Mouse (Mus musculus): ENCODE measurements around the gene Cdk5r1. TPM values are rescaled to one million over a fixed set of nuclear protein-coding genes. Genes with fewer than 3 reads are reported as not detected.

Gene Cdk5r1
- polyA plus RNA-seq, 1 experiment from 2014 or later: 4.5 TPM

DNA sequence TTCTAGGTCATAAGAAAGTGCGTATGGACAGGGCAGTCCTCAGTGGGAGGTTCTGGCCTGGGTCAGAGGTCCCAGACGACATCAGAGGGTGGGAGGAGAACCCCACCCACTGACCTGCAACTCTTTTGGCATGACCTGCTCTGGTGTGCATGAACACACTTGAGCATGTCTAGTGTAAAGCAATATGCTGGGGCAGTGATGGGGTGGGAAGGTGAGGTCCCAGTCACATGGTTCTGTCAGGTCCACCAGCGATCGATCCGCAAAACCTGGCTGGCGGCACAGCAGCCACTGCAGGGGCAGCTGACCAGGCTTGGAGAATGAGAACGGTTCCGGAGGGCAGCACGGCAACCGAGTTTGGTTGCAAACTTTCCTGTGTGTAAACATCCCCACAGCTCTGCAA, 5.5 kb downstream of the Cdk5r1 start:
- Histone ChIP-seq H3K27ac (replicated peaks) (no peak overlapping the region), H3K9ac (no peak overlapping the region), H3K36me3 (no peaks in the 10 kb centered on the region), H3K4me2 (replicated peaks) (no peak overlapping the region), H3K4me1 (peaks cover 34% of the 10 kb centered on the region), H3K4me3 (replicated peaks) (no peak overlapping the region), H3K9me3 (replicated peaks) (no peaks in the 10 kb centered on the region), H3K27me3 (0 out of 2 replicates have a peak, but pooled peaks cover 6% of the 10 kb centered on the region)
- WGBS: 75% methylated on average over 10 of the region's 10 CpGs
- ATAC-seq (ENCODE audit: insufficient number of reproducible peaks, low FRiP score, low TSS enrichment, low read depth): no peak

- Histone ChIP-seq H3K4me1 (peaks cover 29% of the 10 kb centered on the region), H3K27me3 (0 out of 2 replicates have a peak, but pooled peaks cover 6% of the 10 kb centered on the region), H3K27ac (replicated peaks) (no peak overlapping the region), H3K9me3 (replicated peaks) (no peaks in the 10 kb centered on the region), H3K36me3 (no peaks in the 10 kb centered on the region), H3K9ac (no peak overlapping the region), H3K4me3 (replicated peaks) (no peak overlapping the region), H3K4me2 (replicated peaks) (no peak overlapping the region)
- WGBS: 86% methylated on average over 7 of the region's 7 CpGs
- ATAC-seq (ENCODE audit: insufficient number of reproducible peaks, low FRiP score, low TSS enrichment, low read depth): no peak
Observed at GRCm38 (mm10) chr11:80482921-80483320, 6.1 kb downstream of the Cdk5r1 start.

- no peak overlapping the region for H3K27ac ChIP-seq (replicated peaks)
- H3K27me3 ChIP-seq: 0 out of 2 replicates have a peak, but pooled peaks cover 3% of the 10 kb centered on the region
- H3K4me3 ChIP-seq (replicated peaks): no peak overlapping the region
- no peaks in the 10 kb centered on the region for H3K9me3 ChIP-seq (replicated peaks)
- H3K36me3 ChIP-seq: no peaks in the 10 kb centered on the region
- ATAC-seq (ENCODE audit: insufficient number of reproducible peaks, low FRiP score, low TSS enrichment, low read depth): no peak
- peaks cover 27% of the 10 kb centered on the region for H3K4me1 ChIP-seq
- H3K9ac ChIP-seq: no peak overlapping the region
- WGBS: 71% methylated on average over 6 of the region's 6 CpGs
- H3K4me2 ChIP-seq (replicated peaks): no peak overlapping the region
Observed at GRCm38 (mm10) chr11:80483536-80484067, 6.8 kb downstream of the Cdk5r1 start.

DNA sequence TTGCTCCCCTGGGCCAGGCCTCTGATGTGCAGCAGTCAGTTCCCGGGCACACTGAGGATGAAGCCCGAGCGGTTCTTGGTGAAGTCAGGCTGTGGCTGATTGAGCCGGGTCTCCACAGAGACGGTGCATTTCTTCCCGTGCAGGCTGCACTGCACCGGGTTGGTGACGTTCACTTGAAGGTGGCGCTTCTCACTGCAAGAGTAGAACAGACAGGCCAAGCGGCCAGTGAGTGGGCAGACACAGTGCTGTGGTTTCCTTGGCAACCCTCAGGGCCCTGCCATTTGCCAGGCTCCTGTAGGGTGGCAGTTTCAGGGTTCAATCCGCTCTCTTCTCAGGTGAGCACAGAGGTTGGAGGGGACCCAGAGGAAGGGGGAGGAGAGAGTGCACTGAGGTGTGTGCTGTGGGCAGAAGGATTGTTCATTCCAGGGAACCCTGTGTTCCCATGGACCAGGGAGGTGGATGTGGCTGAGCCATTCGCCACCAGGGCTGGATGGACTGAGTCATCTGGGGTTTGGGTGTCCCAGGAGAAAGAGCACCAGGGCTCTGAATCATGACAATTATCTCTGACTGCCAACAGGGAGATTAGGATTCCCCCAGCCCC, 7.5 kb downstream of the Cdk5r1 start:
- H3K9me3 ChIP-seq (replicated peaks): no peaks in the 10 kb centered on the region
- no peak overlapping the region for H3K27ac ChIP-seq (replicated peaks)
- no peak overlapping the region for H3K4me2 ChIP-seq (replicated peaks)
- H3K4me1 ChIP-seq: peaks cover 26% of the 10 kb centered on the region
- no peak overlapping the region for H3K4me3 ChIP-seq (replicated peaks)
- peak; percentile 11; the same call in 1 of the 2 replicates for ATAC-seq (ENCODE audit: insufficient number of reproducible peaks, low FRiP score, low TSS enrichment, low read depth)
- WGBS: 45% methylated on average over 12 of the region's 12 CpGs
- H3K36me3 ChIP-seq: no peaks in the 10 kb centered on the region
- no peak overlapping the region for H3K9ac ChIP-seq
- H3K27me3 ChIP-seq: no peaks in the 10 kb centered on the region

DNA sequence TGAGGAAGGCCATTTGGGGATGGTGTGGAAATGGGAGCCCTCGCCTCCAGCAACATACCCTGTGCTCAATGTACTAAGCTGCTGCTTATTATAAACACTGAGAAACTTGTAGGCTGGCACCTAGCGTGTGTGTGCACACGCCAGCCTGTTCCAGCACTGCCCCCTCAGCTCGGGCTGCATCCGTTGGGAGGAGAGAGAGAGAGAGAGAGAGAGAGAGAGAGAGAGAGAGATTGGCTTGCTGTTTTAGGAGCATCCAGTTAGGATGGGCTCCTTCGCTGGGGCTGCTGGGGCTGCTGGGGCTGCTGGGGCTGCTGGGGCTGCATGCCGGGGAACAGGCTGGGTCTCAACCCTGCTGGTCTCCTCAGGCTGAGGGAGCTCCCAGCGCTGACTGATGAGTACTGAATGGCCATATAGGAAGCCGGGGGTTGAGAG, 8.3 kb downstream of the Cdk5r1 start:
- Histone ChIP-seq H3K36me3 (no peaks in the 10 kb centered on the region), H3K27ac (replicated peaks) (no peak overlapping the region), H3K9ac (no peak overlapping the region), H3K9me3 (replicated peaks) (no peaks in the 10 kb centered on the region), H3K4me3 (replicated peaks) (no peak overlapping the region), H3K4me2 (replicated peaks) (no peak overlapping the region), H3K27me3 (no peaks in the 10 kb centered on the region), H3K4me1 (peaks cover 27% of the 10 kb centered on the region)
- no peak for ATAC-seq (ENCODE audit: insufficient number of reproducible peaks, low FRiP score, low TSS enrichment, low read depth)
- WGBS: 76% methylated on average over 9 of the region's 9 CpGs

GRCm38 (mm10) chr11:80485622-80486206, 8.9 kb downstream of the Cdk5r1 start:
- WGBS: 69% methylated on average over 10 of the region's 10 CpGs
- Histone ChIP-seq H3K4me1 (peaks cover 30% of the 10 kb centered on the region), H3K4me2 (replicated peaks) (no peak overlapping the region), H3K36me3 (no peaks in the 10 kb centered on the region), H3K9me3 (replicated peaks) (no peaks in the 10 kb centered on the region), H3K4me3 (replicated peaks) (no peak overlapping the region), H3K27ac (replicated peaks) (no peak overlapping the region), H3K27me3 (no peaks in the 10 kb centered on the region), H3K9ac (no peak overlapping the region)
- ATAC-seq (ENCODE audit: insufficient number of reproducible peaks, low FRiP score, low TSS enrichment, low read depth): no peak

GRCm38 (mm10) chr11:80487904-80488587, 11.2 kb downstream of the Cdk5r1 start:
- WGBS: 73% methylated on average over 15 of the region's 15 CpGs
- no peak for ATAC-seq (ENCODE audit: insufficient number of reproducible peaks, low FRiP score, low TSS enrichment, low read depth)

DNA sequence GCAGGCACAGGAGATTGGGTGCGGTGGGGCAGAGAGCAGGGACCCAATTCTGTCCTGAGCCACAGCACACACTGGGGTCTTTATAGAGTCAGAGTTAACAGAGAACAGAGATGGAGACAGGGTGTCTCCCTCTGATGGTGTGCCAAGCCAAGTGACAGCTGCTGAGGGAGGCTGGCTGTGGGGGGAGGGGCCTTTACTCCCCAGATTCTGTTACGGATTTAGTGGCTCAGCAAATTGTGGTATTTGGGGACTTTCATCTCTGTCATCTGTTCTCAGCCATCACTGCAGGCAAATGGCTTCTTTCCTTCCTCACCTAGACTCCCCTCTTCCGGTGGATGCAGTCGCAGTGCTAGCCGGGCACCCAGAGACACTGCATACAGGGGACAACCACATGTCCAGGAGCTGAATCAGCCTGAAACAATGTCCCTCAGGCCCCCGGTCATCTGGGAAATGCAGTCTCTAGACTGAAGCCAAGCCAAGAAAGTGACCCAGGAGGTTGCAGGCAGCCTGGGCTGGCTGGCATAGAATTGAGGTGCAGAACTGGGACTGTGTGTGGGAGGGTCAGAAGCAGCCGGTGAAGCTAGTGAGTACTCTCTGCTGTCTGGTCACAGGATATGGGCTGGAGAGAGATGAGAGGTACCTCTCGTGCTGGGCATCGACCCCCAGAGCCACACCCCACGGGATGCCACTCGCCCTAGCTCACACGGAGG, 12.5 kb downstream of the Cdk5r1 start:
- peaks cover 34% of the 10 kb centered on the region for H3K4me1 ChIP-seq
- H3K4me2 ChIP-seq (replicated peaks): no peak overlapping the region

More at GRCm38 (mm10) chr11:80487904-80488587, 11.2 kb downstream of the Cdk5r1 start:
- Histone ChIP-seq H3K4me1 (peaks cover 34% of the 10 kb centered on the region), H3K4me3 (replicated peaks) (no peak overlapping the region), H3K27ac (replicated peaks) (no peak overlapping the region), H3K36me3 (no peaks in the 10 kb centered on the region), H3K9me3 (replicated peaks) (no peaks in the 10 kb centered on the region), H3K4me2 (replicated peaks) (no peak overlapping the region), H3K27me3 (no peaks in the 10 kb centered on the region), H3K9ac (no peak overlapping the region)

DNA sequence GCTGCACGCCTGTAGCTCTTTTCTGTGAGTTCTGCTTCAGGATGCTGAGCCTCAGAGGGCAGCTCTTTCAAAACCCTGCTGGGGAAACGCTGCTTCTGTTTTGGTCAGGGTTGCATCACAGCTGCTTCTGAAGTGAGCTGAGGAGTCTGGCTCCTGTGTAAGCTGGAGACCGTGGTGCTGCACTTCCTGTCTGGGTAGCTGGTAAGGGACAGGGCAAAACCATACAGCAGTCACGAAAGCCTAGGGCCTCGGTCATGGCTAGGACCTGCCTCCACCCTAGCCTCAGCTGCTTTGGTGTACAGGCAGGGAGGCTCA, 13.0 kb downstream of the Cdk5r1 start:
- H3K9me3 ChIP-seq (replicated peaks): no peaks in the 10 kb centered on the region
- peaks cover 34% of the 10 kb centered on the region for H3K4me1 ChIP-seq
- H3K9ac ChIP-seq: no peak overlapping the region
- no peak overlapping the region for H3K4me2 ChIP-seq (replicated peaks)
- 32% methylated on average over 5 of the region's 5 CpGs for WGBS
- no peak overlapping the region for H3K4me3 ChIP-seq (replicated peaks)
- H3K27me3 ChIP-seq: no peaks in the 10 kb centered on the region
- peak overlapping the region; percentile 71 for H3K27ac ChIP-seq (replicated peaks)
- ATAC-seq (ENCODE audit: insufficient number of reproducible peaks, low FRiP score, low TSS enrichment, low read depth): no peak
- no peaks in the 10 kb centered on the region for H3K36me3 ChIP-seq

More for the DNA sequence above, 12.5 kb downstream of the Cdk5r1 start:
- Histone ChIP-seq H3K9me3 (replicated peaks) (no peaks in the 10 kb centered on the region), H3K9ac (no peak overlapping the region), H3K27me3 (no peaks in the 10 kb centered on the region), H3K36me3 (no peaks in the 10 kb centered on the region), H3K27ac (replicated peaks) (peak overlapping the region; percentile 71), H3K4me3 (replicated peaks) (no peak overlapping the region)
- ATAC-seq (ENCODE audit: insufficient number of reproducible peaks, low FRiP score, low TSS enrichment, low read depth): no peak
- WGBS: 27% methylated on average over 12 of the region's 12 CpGs

GRCm38 (mm10) chr11:80490831-80491230, 14.0 kb downstream of the Cdk5r1 start:
- WGBS: 57% methylated on average over 10 of the region's 10 CpGs
- H3K27ac ChIP-seq (replicated peaks): no peak overlapping the region
- H3K9me3 ChIP-seq (replicated peaks): no peaks in the 10 kb centered on the region
- ATAC-seq (ENCODE audit: insufficient number of reproducible peaks, low FRiP score, low TSS enrichment, low read depth): no peak; the same call in 1 of the 2 replicates
- H3K4me3 ChIP-seq (replicated peaks): no peak overlapping the region
- H3K4me2 ChIP-seq (replicated peaks): no peak overlapping the region
- H3K36me3 ChIP-seq: no peaks in the 10 kb centered on the region
- H3K27me3 ChIP-seq: no peaks in the 10 kb centered on the region
- no peak overlapping the region for H3K9ac ChIP-seq
- H3K4me1 ChIP-seq: peaks cover 29% of the 10 kb centered on the region

- 88% methylated on average over 5 of the region's 5 CpGs for WGBS
- Histone ChIP-seq H3K4me3 (replicated peaks) (no peak overlapping the region), H3K9ac (no peak overlapping the region), H3K9me3 (replicated peaks) (no peaks in the 10 kb centered on the region), H3K27me3 (no peaks in the 10 kb centered on the region), H3K36me3 (no peaks in the 10 kb centered on the region), H3K4me2 (replicated peaks) (no peak overlapping the region), H3K27ac (replicated peaks) (no peak overlapping the region), H3K4me1 (peaks cover 33% of the 10 kb centered on the region)
- no peak for ATAC-seq (ENCODE audit: insufficient number of reproducible peaks, low FRiP score, low TSS enrichment, low read depth)
Observed at GRCm38 (mm10) chr11:80493186-80493585, 16.4 kb downstream of the Cdk5r1 start.

Measured in embryonic facial prominence, embryonic 15.5 days (tissue).